Mouse (Mus musculus): ENCODE data around the gene Chd2.

DNA sequence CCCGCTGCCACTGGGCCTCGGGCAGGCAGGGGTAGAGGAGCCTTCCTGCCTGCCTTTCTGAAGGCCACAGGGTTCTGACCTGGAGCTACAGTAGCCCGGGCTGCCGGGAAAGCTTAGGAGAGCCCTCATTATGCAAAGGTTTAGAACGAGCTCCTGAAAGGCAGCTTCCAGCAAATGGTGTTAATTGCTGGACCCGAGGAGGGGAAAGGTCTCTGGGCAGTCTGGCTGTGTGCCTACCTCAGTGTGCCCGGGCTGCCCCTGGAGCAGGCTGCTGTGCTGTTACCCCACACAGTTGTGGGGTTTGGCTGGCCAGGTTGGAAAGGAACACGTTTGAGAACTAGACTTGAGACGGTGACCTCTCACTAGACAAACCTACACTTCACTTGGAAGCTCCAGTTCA, 152.2 kb downstream of the Chd2 start:
- no peak for TF ChIP-seq EP300 (IDR thresholded peaks at IDR 0.05; ENCODE audit: insufficient read depth, low read depth, low read length)
- TF ChIP-seq POLR2A (IDR thresholded peaks at IDR 0.05; ENCODE audit: insufficient read depth, low read depth, low read length): no peak

Data from heart, adult 2 months (tissue).